Mouse (Mus musculus) MEL (cell line): ENCODE data around the gene Synpo2l. TPM values are rescaled to one million over a fixed set of nuclear protein-coding genes. Genes with fewer than 3 reads are reported as not detected.

Source experiments
- DNase-seq: peaks from one replicate; pipeline ENCODE4 v3.0.0; 2011; ENCODE audit warnings: low read depth, low spot score
- H3K27ac ChIP-seq: 2 replicates; pipeline ENCODE4 v1.5.1; 2012; ENCODE audit warnings: low read depth, mild to moderate bottlenecking, control low read depth, low read length, moderate library complexity; ENCODE audit not compliant: control insufficient read depth
- H3K27me3 ChIP-seq, 2 experiments: fragments of 150-350 bp in 1 of 2; sonication (generic) in 1 of 2; 2 replicates each; pipeline ENCODE4 v1.6.1; 2012; ENCODE audit warnings: low read length in 2 of 2, mild to moderate bottlenecking in 2 of 2, improper control_type of control experiment in 1 of 2, moderate library complexity in 1 of 2; ENCODE audit not compliant: insufficient read depth in 2 of 2, control insufficient read depth in 1 of 2
- H3K36me3 ChIP-seq, 2 experiments: 2 replicates each; pipeline ENCODE4 v1.6.1; 2012 to 2014; ENCODE audit warnings: low read length in 2 of 2, improper control_type of control experiment in 1 of 2, inconsistent platforms in 1 of 2, mild to moderate bottlenecking in 1 of 2; ENCODE audit not compliant: insufficient read depth in 2 of 2, control insufficient read depth in 1 of 2
- H3K4me1 ChIP-seq, 2 experiments: fragments of 150-350 bp in 1 of 2; sonication (generic) in 1 of 2; 2 replicates each; pipeline ENCODE4 v1.6.1; 2012; ENCODE audit warnings: low read length in 2 of 2, improper control_type of control experiment in 1 of 2, mild to moderate bottlenecking in 1 of 2; ENCODE audit not compliant: insufficient read depth in 2 of 2, control insufficient read depth in 1 of 2
- H3K4me3 ChIP-seq, 2 experiments: fragments of 150-350 bp in 1 of 2; sonication (generic) in 1 of 2; 2 replicates each; pipeline ENCODE4 v1.5.1; 2012; ENCODE audit warnings: low read depth in 2 of 2, low read length in 2 of 2, mild to moderate bottlenecking in 2 of 2, moderate library complexity in 2 of 2, control low read depth in 1 of 2, improper control_type of control experiment in 1 of 2; ENCODE audit not compliant: control insufficient read depth in 1 of 2, insufficient read depth in 1 of 2
- H3K79me2 ChIP-seq: 2 replicates; pipeline ENCODE4 v1.6.1; 2012; ENCODE audit warnings: mild to moderate bottlenecking, low read length, moderate library complexity; ENCODE audit not compliant: control insufficient read depth, poor library complexity, insufficient read depth
- H3K9ac ChIP-seq: 2 replicates; pipeline ENCODE4 v1.6.1; 2012; ENCODE audit warnings: low read depth, mild to moderate bottlenecking, control low read depth, low read length, moderate library complexity; ENCODE audit not compliant: control insufficient read depth, poor library complexity, severe bottlenecking
- H3K9me3 ChIP-seq: fragments of 150-350 bp; sonication (generic); replicated peaks from 2 replicates; pipeline ENCODE4 v1.6.1; 2012; ENCODE audit warnings: mild to moderate bottlenecking, low read length, improper control_type of control experiment, moderate library complexity; ENCODE audit not compliant: insufficient read depth
- BHLHE40 ChIP-seq: IDR thresholded peaks from 2 replicates; pipeline ENCODE4 v1.6.1; 2012; ENCODE audit warnings: low read depth, mild to moderate bottlenecking, inconsistent platforms, low read length, improper control_type of control experiment, borderline replicate concordance
- CHD1 ChIP-seq: IDR thresholded peaks from 2 replicates; pipeline ENCODE4 v1.6.1; 2012; ENCODE audit warnings: low read depth, mild to moderate bottlenecking, inconsistent platforms, low read length, improper control_type of control experiment
- CHD2 ChIP-seq: IDR thresholded peaks from 2 replicates; pipeline ENCODE4 v1.6.1; 2011; ENCODE audit warnings: low read length, improper control_type of control experiment
- CTCF ChIP-seq, 3 experiments: IDR thresholded peaks in 2 of 3; conservative IDR thresholded peaks in 1 of 3; 2 replicates each; pipeline ENCODE4 v1.5.1; 2011 to 2012; ENCODE audit warnings: low read length in 3 of 3, low read depth in 2 of 3, mild to moderate bottlenecking in 2 of 3, improper control_type of control experiment in 1 of 3, inconsistent platforms in 1 of 3, mixed read lengths in 1 of 3, moderate library complexity in 1 of 3; ENCODE audit not compliant: control insufficient read depth in 1 of 3, insufficient read depth in 1 of 3, poor library complexity in 1 of 3, severe bottlenecking in 1 of 3
- E2F4 ChIP-seq: IDR thresholded peaks from 2 replicates; pipeline ENCODE4 v1.6.1; 2011; ENCODE audit warnings: low read depth, low read length, improper control_type of control experiment, borderline replicate concordance
- ELF1 ChIP-seq: IDR thresholded peaks from 2 replicates; pipeline ENCODE4 v1.6.1; 2014; ENCODE audit warnings: low read depth, mild to moderate bottlenecking, inconsistent platforms, low read length, improper control_type of control experiment, moderate library complexity
- EP300 ChIP-seq, 2 experiments: IDR thresholded peaks; 2 replicates each; pipeline ENCODE4 v1.6.1; 2011; ENCODE audit warnings: improper control_type of control experiment in 2 of 2, low read length in 2 of 2, low read depth in 1 of 2, mild to moderate bottlenecking in 1 of 2
- ETS1 ChIP-seq: IDR thresholded peaks from 2 replicates; pipeline ENCODE4 v1.6.1; 2012; ENCODE audit warnings: low read depth, mild to moderate bottlenecking, inconsistent platforms, low read length, improper control_type of control experiment, moderate library complexity
- GABPA ChIP-seq: IDR thresholded peaks from 2 replicates; pipeline ENCODE4 v1.6.1; 2012; ENCODE audit warnings: low read depth, mild to moderate bottlenecking, inconsistent platforms, low read length, improper control_type of control experiment, moderate library complexity
- HCFC1 ChIP-seq: IDR thresholded peaks from 2 replicates; pipeline ENCODE4 v1.6.1; 2012; ENCODE audit warnings: low read depth, mild to moderate bottlenecking, inconsistent platforms, low read length, improper control_type of control experiment, moderate library complexity
- JUND ChIP-seq: IDR thresholded peaks from 2 replicates; pipeline ENCODE4 v1.6.1; 2011; ENCODE audit warnings: low read depth, mild to moderate bottlenecking, improper control_type of control experiment, low read length
- KAT2A ChIP-seq: conservative IDR thresholded peaks from 2 replicates; pipeline ENCODE4 v1.6.1; 2012; ENCODE audit warnings: low read depth, low read length, improper control_type of control experiment, inconsistent platforms
- MAFK ChIP-seq: IDR thresholded peaks from 2 replicates; pipeline ENCODE4 v1.6.1; 2011; ENCODE audit warnings: low read depth, mild to moderate bottlenecking, low read length, improper control_type of control experiment, borderline replicate concordance
- MAX ChIP-seq: IDR thresholded peaks from 2 replicates; pipeline ENCODE4 v1.6.1; 2011; ENCODE audit warnings: low read length, improper control_type of control experiment
- MAZ ChIP-seq: IDR thresholded peaks from 2 replicates; pipeline ENCODE4 v1.6.1; 2012; ENCODE audit warnings: low read depth, mild to moderate bottlenecking, inconsistent platforms, low read length, improper control_type of control experiment
- MEF2A ChIP-seq: IDR thresholded peaks from 2 replicates; pipeline ENCODE4 v1.6.1; 2014; ENCODE audit warnings: low read depth, mild to moderate bottlenecking, inconsistent platforms, low read length, improper control_type of control experiment; ENCODE audit not compliant: poor library complexity, insufficient replicate concordance, severe bottlenecking; ENCODE audit errors: extremely low read depth
- MYC ChIP-seq: IDR thresholded peaks from 2 replicates; pipeline ENCODE4 v1.6.1; 2011; ENCODE audit warnings: low read depth, mild to moderate bottlenecking, low read length, improper control_type of control experiment, moderate library complexity
- NELFE ChIP-seq: IDR thresholded peaks from 2 replicates; pipeline ENCODE4 v1.6.1; 2011; ENCODE audit warnings: low read depth, low read length, improper control_type of control experiment
- NRF1 ChIP-seq: IDR thresholded peaks from 2 replicates; pipeline ENCODE4 v1.6.1; 2014; ENCODE audit warnings: low read depth, mild to moderate bottlenecking, inconsistent platforms, low read length, improper control_type of control experiment, moderate library complexity; ENCODE audit not compliant: poor library complexity, insufficient read depth, severe bottlenecking
- POLR2A ChIP-seq, 2 experiments: IDR thresholded peaks; 2 replicates each; pipeline ENCODE4 v1.6.1; 2011 to 2012; ENCODE audit warnings: low read length in 2 of 2, mild to moderate bottlenecking in 2 of 2, control low read depth in 1 of 2, improper control_type of control experiment in 1 of 2, low read depth in 1 of 2, moderate library complexity in 1 of 2; ENCODE audit not compliant: control insufficient read depth in 1 of 2, insufficient read depth in 1 of 2, poor library complexity in 1 of 2
- POLR2AphosphoS2 ChIP-seq: IDR thresholded peaks from 2 replicates; pipeline ENCODE4 v1.6.1; 2011; ENCODE audit warnings: low read length, improper control_type of control experiment
- POLR2AphosphoS5 ChIP-seq: IDR thresholded peaks from 2 replicates; pipeline ENCODE4 v1.6.1; 2012; ENCODE audit warnings: low read depth, borderline replicate concordance, mild to moderate bottlenecking, inconsistent platforms, low read length, moderate library complexity, mixed read lengths
- RCOR1 ChIP-seq: IDR thresholded peaks from 2 replicates; pipeline ENCODE4 v1.6.1; 2012; ENCODE audit warnings: low read depth, mild to moderate bottlenecking, inconsistent platforms, low read length, improper control_type of control experiment
- SIN3A ChIP-seq: IDR thresholded peaks from 2 replicates; pipeline ENCODE4 v1.6.1; 2012; ENCODE audit warnings: low read length, improper control_type of control experiment, inconsistent platforms
- SMC3 ChIP-seq: IDR thresholded peaks from 2 replicates; pipeline ENCODE4 v1.6.1; 2011; ENCODE audit warnings: low read depth, low read length, improper control_type of control experiment
- TAL1 ChIP-seq: IDR thresholded peaks from 2 replicates; pipeline ENCODE4 v1.6.1; 2012; ENCODE audit warnings: mild to moderate bottlenecking, inconsistent platforms, low read length, moderate library complexity, mixed read lengths
- TBP ChIP-seq: IDR thresholded peaks from 2 replicates; pipeline ENCODE4 v1.8.0; 2011; ENCODE audit warnings: low read depth, low read length, improper control_type of control experiment
- TCF12 ChIP-seq: IDR thresholded peaks from 2 replicates; pipeline ENCODE4 v1.6.1; 2014; ENCODE audit warnings: low read depth, mild to moderate bottlenecking, inconsistent platforms, low read length, improper control_type of control experiment, moderate library complexity
- UBTF ChIP-seq: IDR thresholded peaks from 2 replicates; pipeline ENCODE4 v1.6.1; 2012; ENCODE audit warnings: low read depth, mild to moderate bottlenecking, inconsistent platforms, low read length, improper control_type of control experiment, moderate library complexity, borderline replicate concordance; ENCODE audit not compliant: insufficient read depth
- USF1 ChIP-seq: IDR thresholded peaks from 2 replicates; pipeline ENCODE4 v1.6.1; 2014; ENCODE audit warnings: low read depth, mild to moderate bottlenecking, inconsistent platforms, low read length, improper control_type of control experiment, moderate library complexity
- ZC3H11A ChIP-seq: IDR thresholded peaks from 2 replicates; pipeline ENCODE4 v1.6.1; 2012; ENCODE audit warnings: low read depth, mild to moderate bottlenecking, inconsistent platforms, low read length, improper control_type of control experiment
- ZKSCAN1 ChIP-seq: IDR thresholded peaks from 2 replicates; pipeline ENCODE4 v1.6.1; 2012; ENCODE audit warnings: low read depth, mild to moderate bottlenecking, inconsistent platforms, low read length, improper control_type of control experiment, moderate library complexity
- ZMIZ1 ChIP-seq: IDR thresholded peaks from 2 replicates; pipeline ENCODE4 v1.6.1; 2012; ENCODE audit warnings: low read depth, mild to moderate bottlenecking, inconsistent platforms, low read length, improper control_type of control experiment, moderate library complexity
- ZNF384 ChIP-seq: IDR thresholded peaks from 2 replicates; pipeline ENCODE4 v1.6.1; 2012; ENCODE audit warnings: low read depth, mild to moderate bottlenecking, inconsistent platforms, low read length, improper control_type of control experiment
- polyA plus RNA-seq, 2 experiments: library from polyadenylated mRNA; stranded (reverse) in 1 of 2; unstranded in 1 of 2; fragments of >175 nt in 1 of 2; fragments of >200 nt in 1 of 2; gene quantifications; 2 replicates each; pipeline versions ENCODE4 v1.2.1 to v1.2.4; 2012; ENCODE audit warnings: low replicate concordance in 2 of 2, low read depth in 1 of 2; ENCODE audit not compliant: insufficient read length in 2 of 2, insufficient read depth in 1 of 2, missing spikeins in 1 of 2
- total RNA-seq: library from RNA; depleted of rRNA; stranded (reverse); fragments of 300-350 nt; gene quantifications from 2 replicates; pipeline ENCODE4 v1.2.3, GENCODE M21; 2012

Synpo2l gene
- total and polyA plus RNA-seq, 3 experiments: 0.04 to 0.06 TPM; not detected in 1

DNA sequence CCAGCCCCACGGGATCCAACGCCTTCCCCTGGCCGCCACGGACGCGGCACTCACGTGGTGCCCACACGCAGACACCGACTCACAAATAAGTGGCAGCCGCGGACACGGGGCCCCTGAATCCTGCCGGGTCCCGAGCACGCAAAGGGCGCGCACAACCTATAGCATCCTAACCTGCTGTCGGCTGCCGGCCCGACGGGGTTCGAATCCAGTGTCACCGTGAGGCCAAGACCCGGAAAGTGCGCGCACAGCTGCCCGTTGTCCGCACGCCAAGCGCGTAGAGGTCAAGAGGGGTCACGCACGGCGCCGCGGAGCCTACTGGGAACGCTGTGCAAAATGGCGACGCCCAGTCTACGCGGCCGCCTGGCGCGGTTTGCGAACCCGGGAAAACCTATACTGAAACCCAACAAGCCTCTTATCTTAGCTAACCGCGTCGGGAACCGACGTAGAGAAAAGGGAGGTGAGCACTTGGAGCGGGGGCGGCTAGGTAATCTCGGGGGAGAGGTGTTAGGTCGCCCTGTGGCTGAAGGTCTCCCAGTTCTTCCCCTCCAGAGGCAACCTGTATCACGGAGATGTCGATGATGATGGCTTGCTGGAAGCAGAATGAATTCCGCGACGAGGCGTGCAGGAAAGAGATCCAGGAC is 34.7 kb upstream of the Synpo2l start, which contains the start of gene Chchd1 (continued):
- TF ChIP-seq UBTF (no peak), TBP (peak; percentile 71), POLR2A (IDR thresholded peaks at IDR 0.05; ENCODE audit: control insufficient read depth in 1 of 2, insufficient read depth in 1 of 2, low read depth in 1 of 2, low read length in 2 of 2, poor library complexity in 1 of 2) (peak; percentile 89 to 93), E2F4 (peak; percentile 76; the same call in 1 of the 2 replicates), ZKSCAN1 (no peak), ZMIZ1 (peak; percentile 87), MYC (peak; percentile 87), ETS1 (peak; percentile 40; the same call in 1 of the 2 replicates), POLR2AphosphoS2 (peak; percentile 90), MEF2A (no peak), MAX (peak; percentile 81; the same call in 1 of the 2 replicates), NRF1 (peak; percentile 58), POLR2AphosphoS5 (no peak), ZC3H11A (no peak), RCOR1 (no peak), JUND (no peak), HCFC1 (peak; percentile 93), NELFE (peak; percentile 91), KAT2A (peak; percentile 83), ELF1 (peak; percentile 81), SMC3 (no peak), TCF12 (peak; percentile 82)

- Histone ChIP-seq H3K36me3 (peaks cover 0 to 51% of the 10 kb centered on the region in 2 experiments; a peak in 3 of 4 replicates), H3K79me2 (peaks cover 39% of the 10 kb centered on the region), H3K9ac (peak overlapping the region; percentile 93), H3K9me3 (no peaks in the 10 kb centered on the region), H3K27me3 (no peaks in the 10 kb centered on the region), H3K4me3 (peak overlapping the region; percentile 73 to 94), H3K27ac (peak overlapping the region; percentile 72), H3K4me1 (peaks cover 20 to 28% of the 10 kb centered on the region in 2 experiments)
- peak; percentile 28 for DNase-seq
- TF ChIP-seq GABPA: no peak
- TF ChIP-seq CHD1: no peak
- no peak for TF ChIP-seq BHLHE40
- no peak for TF ChIP-seq ETS1
- no peak for TF ChIP-seq TBP
- no peak for TF ChIP-seq MAFK
- no peak for TF ChIP-seq USF1
- no peak for TF ChIP-seq E2F4
- no peak for TF ChIP-seq TAL1
- TF ChIP-seq CHD2: no peak
- TF ChIP-seq HCFC1: no peak
- TF ChIP-seq JUND: no peak
- TF ChIP-seq ZMIZ1: no peak
- TF ChIP-seq SIN3A: no peak
- no peak for TF ChIP-seq EP300 (IDR thresholded peaks at IDR 0.05; ENCODE audit: low read depth in 1 of 2, low read length in 2 of 2)
- TF ChIP-seq ZNF384: no peak
- no peak for TF ChIP-seq UBTF
- TF ChIP-seq NELFE: no peak
- TF ChIP-seq MAZ: no peak
- TF ChIP-seq CTCF (IDR thresholded peaks at IDR 0.05 in 2 of 3, conservative IDR thresholded peaks at IDR 0.05 in 1 of 3; ENCODE audit: control insufficient read depth in 1 of 3, insufficient read depth in 1 of 3, low read depth in 2 of 3, low read length in 3 of 3, poor library complexity in 1 of 3, severe bottlenecking in 1 of 3): no peak
Measured at GRCm38 (mm10) chr14:20702096-20702740, 34.1 kb upstream of the Synpo2l start.
